Mouse (Mus musculus) lung, postnatal 0 days (tissue): Measurements from ENCODE around the gene Upk1a.

ENCODE experiments used
- CTCF ChIP-seq: IDR thresholded peaks from 2 replicates; pipeline ENCODE4 v1.5.1; 2016; ENCODE audit warnings: antibody characterized with exemption, mild to moderate bottlenecking
- EP300 ChIP-seq: IDR thresholded peaks from 2 replicates; pipeline ENCODE4 v1.6.1; 2016; ENCODE audit warnings: antibody characterized with exemption, mild to moderate bottlenecking, control low read depth

DNA sequence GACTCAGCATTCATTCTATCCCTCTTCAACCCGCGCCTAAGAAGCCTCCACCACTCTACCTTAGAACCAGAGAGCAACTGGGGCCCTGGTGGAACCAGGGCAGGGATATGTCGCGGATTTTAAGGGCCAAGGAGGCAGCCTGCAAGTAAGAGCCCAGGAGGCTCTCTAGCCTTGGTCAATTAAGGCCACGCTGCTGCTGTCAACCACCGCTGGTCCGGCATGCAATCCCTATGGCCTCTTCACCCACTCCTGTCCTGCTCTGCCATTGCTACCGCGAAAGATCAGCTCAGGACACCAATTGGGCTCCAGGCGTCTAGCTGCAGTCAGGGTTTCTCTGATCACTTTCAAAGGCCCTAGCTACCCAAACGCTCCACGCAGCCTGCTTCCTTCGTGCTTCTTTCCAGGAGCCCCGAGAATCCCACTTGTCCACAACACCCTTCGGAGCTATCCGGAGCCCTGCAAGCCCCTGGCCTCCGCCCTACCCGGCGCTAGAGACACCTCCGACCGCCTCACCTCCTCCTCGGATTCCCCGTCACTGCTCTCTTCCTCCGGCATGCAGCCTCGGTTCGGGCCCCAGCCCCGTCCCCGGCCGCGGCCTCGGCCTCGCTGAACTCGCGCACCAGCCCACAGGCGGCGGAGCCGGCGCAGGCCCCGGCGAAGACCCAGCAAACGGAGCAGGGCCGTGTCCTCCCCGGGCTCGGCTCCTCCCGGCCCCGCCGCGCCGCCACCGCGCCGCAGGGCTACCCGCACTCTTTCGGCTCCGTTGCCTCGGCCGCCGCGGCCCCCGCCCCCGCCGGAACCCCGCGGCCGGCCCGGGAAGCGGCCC lies 24.6 kb downstream of the Upk1a start:
- no peak for TF ChIP-seq CTCF
- no peak for TF ChIP-seq EP300
